Mouse (Mus musculus) megakaryocyte, embryonic 14.5 days (primary cell): Measurements from ENCODE around the gene Rapgef4.

Source experiments
- FLI1 ChIP-seq: IDR thresholded peaks from 2 replicates; pipeline ENCODE4 v1.6.1; 2012; ENCODE audit warnings: low read length, inconsistent platforms, mixed read lengths
- GATA1 ChIP-seq: IDR thresholded peaks from 3 replicates; pipeline ENCODE4 v1.6.1; 2012; ENCODE audit warnings: mixed read lengths, low read length, inconsistent platforms, borderline replicate concordance

GRCm38 (mm10) chr2:72108448-72109312 is 127.6 kb downstream of the Rapgef4 start:
- TF ChIP-seq GATA1 (no peak), FLI1 (no peak)
